Mouse (Mus musculus): Measurements from ENCODE around the gene Uhrf1. TPM values are rescaled to one million over a fixed set of nuclear protein-coding genes. Genes with fewer than 3 reads are reported as not detected.

Uhrf1 gene
- total and polyA plus RNA-seq, 2 experiments from 2014 or later: 18.8 to 31.4 TPM

DNA sequence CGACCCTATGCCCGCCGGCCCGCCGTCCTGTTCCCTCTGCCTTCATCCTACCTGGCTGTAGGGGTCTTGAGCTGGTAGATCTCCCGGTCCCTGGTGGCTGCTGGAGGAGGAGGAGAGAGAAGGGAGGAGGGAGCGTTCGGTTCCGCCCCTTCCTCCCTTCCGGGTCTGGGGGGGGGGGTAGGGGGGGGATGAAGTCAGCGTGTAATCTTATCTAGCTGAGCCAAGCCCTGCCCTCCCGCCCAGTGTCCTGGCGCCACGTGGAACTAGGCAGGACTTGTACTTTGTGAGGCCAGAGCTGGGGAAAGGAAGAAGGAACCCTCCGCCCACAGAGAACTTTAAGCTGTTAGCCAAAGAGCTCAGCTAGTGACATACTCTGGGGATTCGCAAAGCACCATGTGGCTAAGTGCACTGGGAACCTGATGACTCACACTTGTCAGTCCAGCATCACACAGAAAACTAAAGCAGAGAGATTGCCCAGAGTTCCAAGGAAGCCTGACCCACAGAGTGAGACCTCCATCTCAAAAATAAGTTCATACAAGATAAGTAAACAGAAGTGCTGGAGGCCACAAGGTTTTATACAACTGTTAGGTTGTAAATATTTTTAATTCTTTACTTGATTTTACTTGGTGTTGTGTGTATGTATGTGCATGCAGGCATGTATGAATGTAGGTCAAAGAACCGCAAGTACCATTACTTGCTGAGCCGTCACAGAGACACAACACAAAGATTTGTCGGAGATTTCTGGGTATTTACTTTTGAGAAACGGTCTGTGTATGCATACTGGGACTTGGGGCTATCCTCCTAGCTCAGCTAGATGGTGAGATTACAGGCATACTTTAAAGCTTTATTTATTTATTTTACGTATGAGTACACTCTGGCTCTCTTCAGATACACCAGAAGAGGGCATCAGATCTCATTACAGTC is 26.2 kb upstream of the Uhrf1 start, which contains the start of gene Ticam1:
Ticam1 (minus strand) TSS at position 144 of the 924 bp plus-strand sequence.
- 11% methylated on average over 15 of the region's 21 CpGs for WGBS
- TF ChIP-seq CTCF (IDR thresholded peaks at IDR 0.05; ENCODE audit: low read depth): peak; percentile 53
- Histone ChIP-seq H3K4me2 (ENCODE audit: low read depth, low read length) (peak within 1 kb of the TSS; percentile 76), H3K27me3 (ENCODE audit: insufficient read depth, low read length) (no peaks in the 10 kb centered on the region), H3K9ac (replicated peaks; ENCODE audit: low read length) (peak within 1 kb of the TSS; percentile 58), H3K4me1 (ENCODE audit: insufficient read depth, low read length) (no peaks in the 10 kb centered on the region), H3K4me3 (ENCODE audit: low read length) (peak within 1 kb of the TSS; percentile 44), H3K9me3 (ENCODE audit: low read length) (no peaks in the 10 kb centered on the region), H3K27ac (peak within 1 kb of the TSS; percentile 69), H3K36me3 (ENCODE audit: insufficient read depth, low read length) (no peaks in the 10 kb centered on the region)
- peak; percentile 89 for ATAC-seq
- peak; percentile 82 for DNase-seq (ENCODE audit: low spot score)

GRCm38 (mm10) chr17:56277567-56277893 is 25.6 kb upstream of the Uhrf1 start:
- 33% methylated on average over 2 of the region's 2 CpGs for whole genome bisulfite sequencing
- Histone ChIP-seq H3K36me3 (ENCODE audit: insufficient read depth, low read length) (no peaks in the 10 kb centered on the region), H3K27ac (peak overlapping the region; percentile 69; the same call in 1 of the 2 replicates), H3K4me1 (ENCODE audit: insufficient read depth, low read length) (no peaks in the 10 kb centered on the region), H3K9me3 (ENCODE audit: low read length) (no peaks in the 10 kb centered on the region), H3K9ac (replicated peaks; ENCODE audit: low read length) (no peak overlapping the region), H3K27me3 (ENCODE audit: insufficient read depth, low read length) (no peaks in the 10 kb centered on the region), H3K4me2 (ENCODE audit: low read depth, low read length) (no peak overlapping the region), H3K4me3 (ENCODE audit: low read length) (no peak overlapping the region)
- TF ChIP-seq CTCF (IDR thresholded peaks at IDR 0.05; ENCODE audit: low read depth): no peak
- DNase-seq (ENCODE audit: low spot score): no peak
- no peak for ATAC-seq

DNA sequence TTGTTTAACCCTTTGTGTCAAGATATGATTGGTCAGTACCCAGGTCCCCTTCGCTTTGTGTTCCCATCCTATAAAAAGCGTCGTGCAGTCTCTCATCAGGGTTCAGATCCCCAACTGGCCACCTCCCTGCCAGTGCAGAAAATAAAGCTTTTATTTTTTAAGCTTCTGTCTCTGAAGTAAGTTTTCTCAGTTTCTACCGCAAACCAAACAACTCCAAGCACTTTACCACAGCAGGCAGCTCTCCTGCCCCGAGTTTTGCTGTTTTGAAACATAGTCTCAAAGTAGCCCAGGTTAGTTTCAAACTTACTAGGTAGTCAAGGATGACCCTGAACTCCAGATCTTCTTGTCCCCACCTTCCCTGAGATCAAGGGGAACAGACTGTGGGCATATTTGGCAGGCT is 24.8 kb upstream of the Uhrf1 start:
- no peak for ATAC-seq
- no peak overlapping the region for H3K4me3 ChIP-seq (ENCODE audit: low read length)

GRCm38 (mm10) chr17:56279481-56280155 is 23.5 kb upstream of the Uhrf1 start:
- no peaks in the 10 kb centered on the region for H3K36me3 ChIP-seq (ENCODE audit: insufficient read depth, low read length)
- no peaks in the 10 kb centered on the region for H3K4me1 ChIP-seq (ENCODE audit: insufficient read depth, low read length)
- H3K27me3 ChIP-seq (ENCODE audit: insufficient read depth, low read length): no peaks in the 10 kb centered on the region
- no peak overlapping the region for H3K4me2 ChIP-seq (ENCODE audit: low read depth, low read length)
- no peak overlapping the region for H3K4me3 ChIP-seq (ENCODE audit: low read length)
- 93% methylated on average over 12 of the region's 12 CpGs for WGBS
- H3K9me3 ChIP-seq (ENCODE audit: low read length): no peaks in the 10 kb centered on the region
- DNase-seq (ENCODE audit: low spot score) (no peak), ATAC-seq (no peak)
- H3K27ac ChIP-seq: no peak overlapping the region
- no peak overlapping the region for H3K9ac ChIP-seq (replicated peaks; ENCODE audit: low read length)
- TF ChIP-seq CTCF (IDR thresholded peaks at IDR 0.05; ENCODE audit: low read depth): no peak

More for the DNA sequence above, 24.8 kb upstream of the Uhrf1 start:
- DNase-seq (ENCODE audit: low spot score): no peak
- Histone ChIP-seq H3K27ac (no peak overlapping the region), H3K4me1 (ENCODE audit: insufficient read depth, low read length) (no peaks in the 10 kb centered on the region), H3K9ac (replicated peaks; ENCODE audit: low read length) (no peak overlapping the region), H3K4me2 (ENCODE audit: low read depth, low read length) (no peak overlapping the region), H3K9me3 (ENCODE audit: low read length) (no peaks in the 10 kb centered on the region), H3K36me3 (ENCODE audit: insufficient read depth, low read length) (no peaks in the 10 kb centered on the region), H3K27me3 (ENCODE audit: insufficient read depth, low read length) (no peaks in the 10 kb centered on the region)
- TF ChIP-seq CTCF (IDR thresholded peaks at IDR 0.05; ENCODE audit: low read depth): no peak
- WGBS: 86% methylated on average over 5 of the region's 5 CpGs

DNA sequence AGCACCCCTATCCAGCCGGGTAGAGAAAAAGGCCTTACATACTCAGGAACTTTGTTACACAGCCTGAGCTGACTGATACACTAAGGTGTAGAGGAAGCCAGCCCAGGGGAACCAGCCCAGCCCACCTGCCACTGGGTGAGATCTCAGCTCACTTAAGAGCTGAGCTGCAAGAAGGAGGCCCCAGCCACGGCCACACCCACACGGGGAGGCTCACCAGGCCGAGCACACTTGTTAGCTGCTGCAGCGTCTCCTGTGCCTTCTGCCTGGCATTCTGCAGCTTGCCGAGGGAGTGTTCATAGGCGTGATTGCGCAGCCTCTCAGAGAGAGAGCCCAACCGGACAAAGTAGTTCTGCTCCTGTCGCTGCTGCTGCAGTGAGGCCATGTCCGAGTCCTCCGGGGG is 21.9 kb upstream of the Uhrf1 start:
- H3K4me1 ChIP-seq (ENCODE audit: insufficient read depth, low read length): no peaks in the 10 kb centered on the region
- TF ChIP-seq CTCF (IDR thresholded peaks at IDR 0.05; ENCODE audit: low read depth): no peak
- no peak overlapping the region for H3K4me2 ChIP-seq (ENCODE audit: low read depth, low read length)
- no peaks in the 10 kb centered on the region for H3K27me3 ChIP-seq (ENCODE audit: insufficient read depth, low read length)
- ATAC-seq (no peak), DNase-seq (ENCODE audit: low spot score) (no peak)
- no peaks in the 10 kb centered on the region for H3K36me3 ChIP-seq (ENCODE audit: insufficient read depth, low read length)
- no peak overlapping the region for H3K4me3 ChIP-seq (ENCODE audit: low read length)
- 89% methylated on average over 12 of the region's 12 CpGs for WGBS
- H3K27ac ChIP-seq: no peak overlapping the region
- H3K9ac ChIP-seq (replicated peaks; ENCODE audit: low read length): no peak overlapping the region
- no peaks in the 10 kb centered on the region for H3K9me3 ChIP-seq (ENCODE audit: low read length)

DNA sequence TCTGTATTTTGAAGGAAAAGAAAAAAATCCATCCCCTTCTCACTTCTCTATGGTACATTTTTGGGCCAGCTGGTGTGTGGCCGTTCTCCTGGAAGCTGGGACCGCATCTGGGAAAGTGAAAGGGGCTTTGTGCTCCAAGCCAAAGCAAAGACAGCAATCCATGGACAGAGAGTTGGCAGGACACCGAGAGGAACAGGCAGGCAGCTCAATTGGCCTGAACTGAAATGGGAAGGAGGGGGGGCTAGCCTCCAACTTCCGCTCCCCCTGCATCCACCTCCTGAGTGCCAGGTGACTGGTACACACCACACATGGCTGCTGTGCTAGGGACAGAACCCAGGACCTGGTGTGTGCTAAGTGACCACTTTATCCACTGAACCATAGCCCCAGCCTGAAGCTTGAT is 20.3 kb upstream of the Uhrf1 start:
- no peaks in the 10 kb centered on the region for H3K36me3 ChIP-seq (ENCODE audit: insufficient read depth, low read length)
- peak; percentile 52; the same call in 1 of the 2 replicates for ATAC-seq
- H3K9me3 ChIP-seq (ENCODE audit: low read length): no peaks in the 10 kb centered on the region
- TF ChIP-seq CTCF (IDR thresholded peaks at IDR 0.05; ENCODE audit: low read depth): no peak
- H3K4me2 ChIP-seq (ENCODE audit: low read depth, low read length): no peak overlapping the region
- H3K4me3 ChIP-seq (ENCODE audit: low read length): no peak overlapping the region
- 62% methylated on average over 4 of the region's 4 CpGs for WGBS
- H3K9ac ChIP-seq (replicated peaks; ENCODE audit: low read length): no peak overlapping the region
- peak overlapping the region; percentile 58 for H3K27ac ChIP-seq
- H3K4me1 ChIP-seq (ENCODE audit: insufficient read depth, low read length): no peaks in the 10 kb centered on the region
- DNase-seq (ENCODE audit: low spot score): peak; percentile 40
- no peaks in the 10 kb centered on the region for H3K27me3 ChIP-seq (ENCODE audit: insufficient read depth, low read length)

All from hindbrain, postnatal 0 days (tissue).